Mouse (Mus musculus) forebrain, embryonic 11.5 days (tissue): ENCODE measurements around the gene Rpl18. TPM values are rescaled to one million over a fixed set of nuclear protein-coding genes. Genes with fewer than 3 reads are reported as not detected.

ENCODE experiments used
- ATAC-seq: fragments of 200-750 bp; cut with Nextera tagmentation; replicated peaks from 2 replicates; pipeline ENCODE4 v1.8.0; 2017; ENCODE audit warnings: moderate TSS enrichment; ENCODE audit not compliant: low FRiP score
- DNase-seq: peaks from one replicate; pipeline ENCODE4 v3.0.0-alpha.2; 2017; ENCODE audit warnings: low spot score
- H3K27ac ChIP-seq: fragments of 300-500 bp; sonication (generic); 2 replicates; pipeline ENCODE4 v1.5.1; 2014; ENCODE audit warnings: low read depth, low read length
- H3K27me3 ChIP-seq: fragments of 300-500 bp; sonication (generic); 2 replicates; pipeline ENCODE4 v1.6.1; 2014; ENCODE audit warnings: mild to moderate bottlenecking, low read length, mixed read lengths; ENCODE audit not compliant: control insufficient read depth, insufficient read depth
- H3K36me3 ChIP-seq: fragments of 300-500 bp; sonication (generic); 2 replicates; pipeline ENCODE4 v1.6.1; 2014; ENCODE audit warnings: mild to moderate bottlenecking, low read length, moderate library complexity, mixed read lengths; ENCODE audit not compliant: control insufficient read depth, insufficient read depth
- H3K4me1 ChIP-seq: fragments of 300-500 bp; sonication (generic); replicated peaks from 2 replicates; pipeline ENCODE4 v1.6.1; 2014; ENCODE audit warnings: low read length, mixed read lengths; ENCODE audit not compliant: control insufficient read depth, insufficient read depth
- H3K4me2 ChIP-seq: fragments of 300-500 bp; sonication (generic); 2 replicates; pipeline ENCODE4 v1.6.1; 2014; ENCODE audit warnings: low read depth, mild to moderate bottlenecking, low read length, moderate library complexity, mixed read lengths; ENCODE audit not compliant: severe bottlenecking
- H3K4me3 ChIP-seq: fragments of 300-500 bp; sonication (generic); 2 replicates; pipeline ENCODE4 v1.5.1; 2014; ENCODE audit warnings: low read depth, low read length
- H3K9ac ChIP-seq: fragments of 300-500 bp; sonication (generic); 2 replicates; pipeline ENCODE4 v1.6.1; 2014; ENCODE audit warnings: low read length
- H3K9me3 ChIP-seq: fragments of 300-500 bp; sonication (generic); 2 replicates; pipeline ENCODE4 v1.6.1; 2016; ENCODE audit warnings: low read length, mixed read lengths; ENCODE audit not compliant: control insufficient read depth
- WGBS: fragments of 180-500 bp; shearing (Covaris S2); extraction: QIAGEN DNeasy Blood & Tissue Kit; methylation state at CpG from one replicate; pipeline ENCODE4 v1.1.7; 2014; 5-methylcytosine and 5-hydroxymethylcytosine counted together
- polyA plus RNA-seq: library from polyadenylated mRNA; unstranded; fragments of >200 nt; fragmentation: Nextera tagmentation; extraction: Ambion mirVana; gene quantifications from 2 replicates; pipeline ENCODE4 v1.2.1, GENCODE M21; 2014

The Rpl18 gene
- polyA plus RNA-seq, 1 experiment from 2014 or later = 936 TPM

DNA sequence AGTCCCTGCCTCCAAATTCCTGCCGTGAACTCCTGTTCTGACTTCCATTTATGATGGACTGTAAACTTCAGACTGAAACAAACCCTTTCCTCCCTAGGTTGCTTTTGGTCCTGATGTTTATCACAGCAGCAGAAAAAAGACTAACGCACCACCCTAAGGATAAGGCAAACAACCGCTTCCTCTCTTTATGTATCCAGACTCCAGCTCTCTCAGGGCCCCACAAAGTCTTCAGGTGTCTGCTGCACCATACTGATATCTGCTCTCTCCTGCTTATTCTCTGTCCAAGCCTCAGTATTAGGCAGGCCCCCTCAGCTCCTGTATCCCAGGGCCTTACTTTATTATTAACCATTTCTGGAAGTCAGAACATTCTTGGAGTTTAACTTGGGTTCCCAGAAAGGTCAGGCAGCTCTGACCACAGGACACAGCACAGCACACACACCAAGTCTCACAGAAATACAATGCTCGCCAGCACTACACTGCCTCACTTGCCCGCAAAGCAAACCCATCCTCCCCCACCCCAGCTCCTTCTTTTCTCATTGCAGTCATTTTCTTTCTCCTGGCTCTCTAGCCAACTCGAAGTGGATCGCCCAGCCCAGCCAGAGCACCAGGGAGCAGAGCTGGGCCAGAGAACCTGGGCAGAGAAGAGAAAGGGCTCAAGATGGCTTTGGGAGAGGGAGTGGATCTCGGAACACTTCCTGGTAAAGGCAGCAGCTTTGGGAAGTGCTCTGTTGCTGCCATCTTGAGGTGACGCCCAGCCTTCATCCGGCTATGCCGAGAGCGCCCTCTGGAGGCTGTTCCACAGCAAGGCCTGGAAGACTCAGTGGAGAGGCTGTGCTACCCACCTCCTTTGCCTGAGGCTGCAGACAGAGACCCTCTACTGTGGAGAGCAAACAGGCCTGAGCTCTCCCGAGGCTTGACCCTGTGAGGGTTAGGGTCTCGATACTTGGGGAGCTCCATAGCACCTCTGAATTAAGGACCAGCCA is 32.8 kb upstream of the Rpl18 start:
- Histone ChIP-seq H3K9me3 (no peaks in the 10 kb centered on the region), H3K4me3 (peak overlapping the region; percentile 11; the same call in 1 of the 2 replicates), H3K27ac (no peak overlapping the region), H3K4me2 (peak overlapping the region; percentile 26; the same call in 1 of the 2 replicates), H3K4me1 (no peaks in the 10 kb centered on the region; the same call in 1 of the 2 replicates), H3K36me3 (no peaks in the 10 kb centered on the region), H3K27me3 (no peaks in the 10 kb centered on the region), H3K9ac (peak overlapping the region; percentile 54)
- 31% methylated on average over 14 of the region's 14 CpGs for WGBS
- peak; percentile 95 for DNase-seq
- ATAC-seq = peak; percentile 87

DNA sequence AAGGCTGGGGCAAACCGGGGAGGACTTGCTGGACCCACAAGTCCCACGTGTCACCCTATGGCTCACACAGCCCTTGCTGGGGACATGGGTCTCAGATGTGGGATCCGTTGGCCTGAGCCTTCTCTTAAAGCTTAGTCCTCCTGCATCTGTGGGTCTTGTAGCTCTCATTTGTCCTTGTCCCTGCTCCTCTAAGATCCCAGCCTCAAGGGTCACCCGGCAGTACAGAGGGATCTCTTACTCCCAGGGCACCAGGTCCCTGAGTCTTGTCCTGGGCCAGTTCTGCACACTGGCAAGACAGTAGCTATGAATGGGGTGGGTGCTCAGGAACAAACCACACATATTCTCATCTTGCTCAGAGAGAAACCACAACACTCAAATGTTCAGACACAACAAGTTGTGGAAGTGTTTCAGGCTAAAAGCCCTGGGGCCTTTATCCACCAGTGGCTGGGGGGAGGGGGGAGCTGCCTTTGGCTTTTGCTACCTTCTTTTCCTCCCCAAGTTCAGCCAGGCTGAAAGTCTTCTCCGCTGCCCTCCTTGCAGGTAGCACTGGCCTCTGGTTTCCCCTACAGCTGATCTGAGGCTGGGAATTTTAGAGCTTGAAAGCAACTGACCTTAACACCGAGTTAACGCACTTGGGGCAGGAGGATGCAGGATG is 31.7 kb upstream of the Rpl18 start, which contains the start of gene Ntn5:
TSS of gene Ntn5 (plus strand) at position 627 of the 655 bp plus-strand sequence.
- Histone ChIP-seq H3K27ac (no peak within 1 kb of the TSS), H3K9me3 (no peaks in the 10 kb centered on the region), H3K36me3 (no peaks in the 10 kb centered on the region), H3K4me3 (no peak within 1 kb of the TSS), H3K9ac (peak within 1 kb of the TSS; percentile 20; the same call in 1 of the 2 replicates), H3K4me2 (peak within 1 kb of the TSS; percentile 26; the same call in 1 of the 2 replicates), H3K27me3 (no peaks in the 10 kb centered on the region), H3K4me1 (no peaks in the 10 kb centered on the region; the same call in 1 of the 2 replicates)
- DNase-seq = no peak
- 79% methylated on average over 7 of the region's 7 CpGs for WGBS
- ATAC-seq = no peak

DNA sequence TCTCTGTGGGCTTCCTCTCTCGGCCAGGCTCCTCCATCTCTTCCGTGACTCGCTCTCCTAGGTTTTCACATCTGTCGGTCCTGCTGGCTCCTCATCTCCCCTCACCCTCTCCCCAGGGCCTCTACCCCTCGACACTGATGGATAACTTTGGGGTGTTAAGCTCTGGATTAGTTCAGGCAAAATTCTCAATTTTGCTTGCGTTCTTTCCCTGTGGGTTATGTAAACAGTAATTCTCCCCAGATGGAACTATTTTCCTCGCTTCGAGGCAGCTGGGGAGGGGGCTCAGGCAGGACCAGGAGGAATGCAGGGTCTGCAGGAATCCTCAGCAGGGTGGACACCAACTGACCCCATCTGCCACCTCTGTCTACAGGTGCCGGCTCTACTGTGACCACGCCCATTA is 29.4 kb upstream of the Rpl18 start:
- WGBS = 65% methylated on average over 10 of the region's 10 CpGs
- no peak overlapping the region for H3K9ac ChIP-seq
- H3K4me2 ChIP-seq = no peak overlapping the region
- no peaks in the 10 kb centered on the region for H3K27me3 ChIP-seq
- DNase-seq (no peak), ATAC-seq (no peak)
- no peaks in the 10 kb centered on the region for H3K36me3 ChIP-seq
- no peak overlapping the region for H3K4me3 ChIP-seq
- no peak overlapping the region for H3K27ac ChIP-seq
- H3K4me1 ChIP-seq = no peaks in the 10 kb centered on the region; the same call in 1 of the 2 replicates
- no peaks in the 10 kb centered on the region for H3K9me3 ChIP-seq

DNA sequence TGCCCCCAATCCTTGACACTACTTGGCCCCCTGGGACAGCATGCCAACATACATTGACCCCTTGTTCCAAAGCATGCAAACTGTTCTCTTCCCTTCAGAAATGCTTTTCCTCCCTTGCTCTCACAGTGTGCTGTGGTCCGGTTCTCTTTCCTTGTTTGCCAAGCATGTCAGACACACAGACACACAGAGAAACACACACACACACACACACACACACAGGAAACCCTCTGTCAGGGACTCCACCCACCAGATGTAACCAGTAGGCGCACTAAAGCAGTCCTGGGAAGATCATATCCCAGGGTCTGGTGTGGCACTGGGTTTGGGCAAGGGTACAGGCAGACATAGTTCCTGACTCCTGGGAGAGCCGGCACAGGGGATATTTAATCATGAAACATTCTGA is 28.4 kb upstream of the Rpl18 start:
- Histone ChIP-seq H3K9ac (no peak overlapping the region), H3K27me3 (no peaks in the 10 kb centered on the region), H3K36me3 (no peaks in the 10 kb centered on the region), H3K9me3 (no peaks in the 10 kb centered on the region), H3K4me3 (no peak overlapping the region), H3K4me2 (no peak overlapping the region), H3K4me1 (no peaks in the 10 kb centered on the region; the same call in 1 of the 2 replicates), H3K27ac (no peak overlapping the region)
- 81% methylated on average over 3 of the region's 3 CpGs for WGBS
- DNase-seq (no peak), ATAC-seq (no peak)

GRCm38 (mm10) chr7:45689099-45689498 is 26.2 kb upstream of the Rpl18 start:
- WGBS = 71% methylated on average over 6 of the region's 6 CpGs
- Histone ChIP-seq H3K27me3 (no peaks in the 10 kb centered on the region), H3K9ac (no peak overlapping the region), H3K27ac (no peak overlapping the region), H3K9me3 (no peaks in the 10 kb centered on the region), H3K36me3 (no peaks in the 10 kb centered on the region), H3K4me1 (no peaks in the 10 kb centered on the region), H3K4me3 (no peak overlapping the region), H3K4me2 (no peak overlapping the region)
- DNase-seq (no peak), ATAC-seq (no peak)

DNA sequence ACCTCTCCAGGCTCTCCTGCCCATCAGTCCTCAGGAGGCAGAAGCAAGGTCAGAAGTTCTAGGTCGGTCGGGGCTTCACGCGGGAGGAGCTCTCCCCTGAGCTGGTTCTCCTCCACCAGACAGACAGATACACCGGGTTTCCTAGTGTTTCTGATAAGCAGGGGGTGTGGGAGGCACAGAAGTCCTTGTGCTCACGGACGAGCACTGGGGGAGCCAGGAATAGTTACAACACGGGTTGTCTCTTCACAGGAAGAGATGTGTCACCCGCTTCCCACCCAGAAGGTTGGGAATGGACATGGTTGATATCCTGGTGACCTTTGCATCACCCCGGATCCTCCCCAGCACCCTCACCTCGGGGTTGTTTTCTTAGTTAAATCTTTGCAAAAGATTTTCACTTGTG is 25.5 kb upstream of the Rpl18 start:
- no peak overlapping the region for H3K27ac ChIP-seq
- DNase-seq (no peak), ATAC-seq (no peak)
- no peaks in the 10 kb centered on the region for H3K27me3 ChIP-seq
- H3K4me1 ChIP-seq = no peaks in the 10 kb centered on the region
- no peaks in the 10 kb centered on the region for H3K36me3 ChIP-seq
- no peak overlapping the region for H3K4me3 ChIP-seq
- no peak overlapping the region for H3K4me2 ChIP-seq
- no peaks in the 10 kb centered on the region for H3K9me3 ChIP-seq
- no peak overlapping the region for H3K9ac ChIP-seq
- WGBS = 80% methylated on average over 11 of the region's 11 CpGs

- Histone ChIP-seq H3K9ac (no peak overlapping the region), H3K36me3 (no peaks in the 10 kb centered on the region), H3K27ac (no peak overlapping the region), H3K9me3 (no peaks in the 10 kb centered on the region), H3K4me1 (no peaks in the 10 kb centered on the region), H3K4me3 (no peak overlapping the region), H3K4me2 (no peak overlapping the region), H3K27me3 (no peaks in the 10 kb centered on the region)
- DNase-seq (no peak), ATAC-seq (no peak)
- 92% methylated on average over 2 of the region's 2 CpGs for WGBS
These were observed 22.9 kb upstream of the Rpl18 start for GRCm38 (mm10) chr7:45692364-45692763.

- DNase-seq = no peak
- ATAC-seq = no peak
- 90% methylated on average over 50 of the region's 50 CpGs for WGBS
- Histone ChIP-seq H3K27ac (no peak within 1 kb of the TSS), H3K36me3 (no peaks in the 10 kb centered on the region), H3K27me3 (peaks cover 6% of the 10 kb centered on the region), H3K9me3 (no peaks in the 10 kb centered on the region), H3K9ac (no peak within 1 kb of the TSS), H3K4me3 (no peak within 1 kb of the TSS), H3K4me2 (no peak within 1 kb of the TSS), H3K4me1 (no peaks in the 10 kb centered on the region)
These were observed 21.2 kb upstream of the Rpl18 start, which contains the start of gene Sec1 for GRCm38 (mm10) chr7:45693921-45694591. TSS of gene Sec1 (minus strand) at chr7:45694402.
